Mouse (Mus musculus): ENCODE measurements around the gene Rgs14. TPM values are rescaled to one million over a fixed set of nuclear protein-coding genes. Genes with fewer than 3 reads are reported as not detected.

Gene Rgs14
- polyA plus RNA-seq, 1 experiment from 2014 or later, result 0.97 TPM

GRCm38 (mm10) chr13:55399300-55400038, 29.9 kb downstream of the Rgs14 start:
- WGBS, result 64% methylated on average over 5 of the region's 5 CpGs
- Histone ChIP-seq H3K36me3 (replicated peaks) (no peaks in the 10 kb centered on the region), H3K4me3 (no peak overlapping the region), H3K9me3 (no peaks in the 10 kb centered on the region), H3K27me3 (replicated peaks; ENCODE audit: low read depth, poor library complexity, severe bottlenecking) (peaks cover 27% of the 10 kb centered on the region), H3K27ac (replicated peaks) (no peak overlapping the region), H3K4me1 (peaks cover 16% of the 10 kb centered on the region)
- no peak for DNase-seq (ENCODE audit: low spot score)

- H3K36me3 ChIP-seq (replicated peaks), result no peaks in the 10 kb centered on the region
- peaks cover 31% of the 10 kb centered on the region for H3K27me3 ChIP-seq (replicated peaks; ENCODE audit: low read depth, poor library complexity, severe bottlenecking)
- 84% methylated on average over 1 of the region's 1 CpGs for WGBS
- H3K4me3 ChIP-seq, result no peak overlapping the region
- no peak for DNase-seq (ENCODE audit: low spot score)
- no peaks in the 10 kb centered on the region for H3K9me3 ChIP-seq
- no peak overlapping the region for H3K27ac ChIP-seq (replicated peaks)
- H3K4me1 ChIP-seq, result peaks cover 16% of the 10 kb centered on the region
Observed at GRCm38 (mm10) chr13:55400039-55400346, 30.5 kb downstream of the Rgs14 start.

GRCm38 (mm10) chr13:55403266-55403665, 33.7 kb downstream of the Rgs14 start:
- WGBS, result 82% methylated on average over 7 of the region's 7 CpGs
- Histone ChIP-seq H3K27ac (replicated peaks) (no peak overlapping the region), H3K36me3 (replicated peaks) (no peaks in the 10 kb centered on the region), H3K4me3 (no peak overlapping the region), H3K9me3 (no peaks in the 10 kb centered on the region), H3K4me1 (peaks cover 21% of the 10 kb centered on the region), H3K27me3 (replicated peaks; ENCODE audit: low read depth, poor library complexity, severe bottlenecking) (peaks cover 41% of the 10 kb centered on the region)
- no peak for DNase-seq (ENCODE audit: low spot score)

DNA sequence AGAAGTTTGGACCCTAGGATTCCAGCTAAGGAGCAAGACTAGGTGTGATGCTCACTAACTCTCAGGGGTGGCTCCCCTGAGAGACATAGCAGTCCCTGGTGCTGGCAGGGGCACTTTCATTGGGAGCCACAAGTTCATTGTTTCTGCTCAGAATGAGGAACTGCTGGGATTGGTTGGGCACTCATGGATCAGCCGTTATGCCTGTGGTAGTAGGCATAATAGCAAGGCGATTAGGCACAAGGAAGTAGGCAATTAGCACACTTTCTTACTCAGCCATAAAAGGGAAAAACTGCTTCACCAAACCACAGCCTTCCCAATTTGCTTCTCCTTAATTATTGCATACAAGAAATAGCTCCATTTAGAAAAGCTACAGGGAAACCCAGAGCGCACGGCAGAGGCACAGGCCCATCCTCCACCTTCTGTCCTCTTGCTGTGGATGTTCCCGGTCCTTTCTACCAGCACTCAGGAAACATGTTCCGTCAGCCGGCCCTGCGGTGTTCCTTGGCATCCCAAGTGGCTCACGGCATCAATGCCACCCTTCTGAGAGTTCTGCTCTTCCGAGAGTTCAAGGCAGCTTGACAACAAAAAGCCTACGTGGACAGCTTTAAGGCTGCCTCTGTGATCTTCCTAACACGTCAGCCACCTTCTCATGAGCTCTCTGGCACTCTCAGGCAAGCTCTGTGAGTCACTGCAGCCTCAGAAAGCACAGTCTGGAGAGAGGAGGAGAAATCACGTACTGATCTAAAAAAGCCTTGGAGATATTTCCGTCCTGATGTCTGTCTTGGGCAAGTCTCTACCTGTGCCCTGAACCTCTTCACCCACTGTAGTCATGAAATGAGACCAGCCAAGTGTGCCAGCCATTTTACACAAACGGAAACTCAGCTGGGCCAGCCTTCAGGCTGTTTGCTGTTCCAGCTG, 34.7 kb downstream of the Rgs14 start:
- Histone ChIP-seq H3K9me3 (no peaks in the 10 kb centered on the region), H3K36me3 (replicated peaks) (no peaks in the 10 kb centered on the region), H3K4me1 (peaks cover 17% of the 10 kb centered on the region), H3K4me3 (no peak overlapping the region), H3K27me3 (replicated peaks; ENCODE audit: low read depth, poor library complexity, severe bottlenecking) (peaks cover 37% of the 10 kb centered on the region), H3K27ac (replicated peaks) (no peak overlapping the region)
- 75% methylated on average over 15 of the region's 15 CpGs for WGBS
- DNase-seq (ENCODE audit: low spot score), result no peak

- Histone ChIP-seq H3K36me3 (replicated peaks) (no peaks in the 10 kb centered on the region), H3K4me3 (peak overlapping the region; percentile 33; the same call in 1 of the 2 replicates), H3K27me3 (replicated peaks; ENCODE audit: low read depth, poor library complexity, severe bottlenecking) (peaks cover 35% of the 10 kb centered on the region), H3K4me1 (peaks cover 17% of the 10 kb centered on the region), H3K27ac (replicated peaks) (peak overlapping the region; percentile 88), H3K9me3 (no peaks in the 10 kb centered on the region)
- peak; percentile 87 for DNase-seq (ENCODE audit: low spot score)
- WGBS, result 16% methylated on average over 11 of the region's 11 CpGs
Observed at GRCm38 (mm10) chr13:55404853-55405782, 35.6 kb downstream of the Rgs14 start.

DNA sequence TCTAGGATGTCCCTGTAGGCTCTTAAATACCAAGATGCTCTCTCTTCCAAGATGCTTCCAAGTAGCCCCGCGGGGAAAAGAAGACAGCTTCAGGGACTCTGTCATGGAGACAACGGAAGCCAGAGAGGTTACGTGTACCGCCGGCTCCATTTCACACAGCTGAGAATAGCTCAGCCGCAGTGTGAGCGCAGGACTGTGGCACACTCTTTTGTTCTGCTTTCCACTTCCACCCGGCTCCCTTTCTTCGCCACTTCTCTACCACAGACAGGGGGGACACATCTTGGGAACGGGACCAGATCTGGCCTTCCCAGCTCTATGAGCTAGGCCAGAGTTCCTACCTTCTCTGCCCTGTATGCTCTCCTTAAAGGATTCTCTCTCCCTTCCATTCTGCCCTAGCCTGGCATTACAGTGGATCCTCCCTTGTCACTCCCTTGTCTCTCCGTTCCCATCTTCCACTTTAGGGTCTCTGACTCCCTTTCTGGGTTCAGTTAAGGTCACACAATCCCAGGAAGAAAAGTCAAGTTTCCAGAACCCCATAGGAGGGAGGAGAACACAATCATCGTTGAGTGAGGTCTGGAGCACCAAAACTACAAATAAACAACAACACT, 36.4 kb downstream of the Rgs14 start:
- Histone ChIP-seq H3K4me3 (peak overlapping the region; percentile 25; the same call in 1 of the 2 replicates), H3K9me3 (no peaks in the 10 kb centered on the region), H3K4me1 (peaks cover 17% of the 10 kb centered on the region), H3K27me3 (replicated peaks; ENCODE audit: low read depth, poor library complexity, severe bottlenecking) (peaks cover 31% of the 10 kb centered on the region), H3K27ac (replicated peaks) (peak overlapping the region; percentile 88), H3K36me3 (replicated peaks) (no peaks in the 10 kb centered on the region)
- no peak for DNase-seq (ENCODE audit: low spot score)
- WGBS, result 60% methylated on average over 13 of the region's 13 CpGs

- Histone ChIP-seq H3K4me1 (peaks cover 17% of the 10 kb centered on the region), H3K27me3 (replicated peaks; ENCODE audit: low read depth, poor library complexity, severe bottlenecking) (peaks cover 36% of the 10 kb centered on the region), H3K36me3 (replicated peaks) (no peaks in the 10 kb centered on the region), H3K4me3 (no peak overlapping the region), H3K9me3 (no peaks in the 10 kb centered on the region), H3K27ac (replicated peaks) (no peak overlapping the region)
- no peak for DNase-seq (ENCODE audit: low spot score)
- 83% methylated on average over 4 of the region's 4 CpGs for WGBS
Observed at GRCm38 (mm10) chr13:55407341-55407740, 37.8 kb downstream of the Rgs14 start.

DNA sequence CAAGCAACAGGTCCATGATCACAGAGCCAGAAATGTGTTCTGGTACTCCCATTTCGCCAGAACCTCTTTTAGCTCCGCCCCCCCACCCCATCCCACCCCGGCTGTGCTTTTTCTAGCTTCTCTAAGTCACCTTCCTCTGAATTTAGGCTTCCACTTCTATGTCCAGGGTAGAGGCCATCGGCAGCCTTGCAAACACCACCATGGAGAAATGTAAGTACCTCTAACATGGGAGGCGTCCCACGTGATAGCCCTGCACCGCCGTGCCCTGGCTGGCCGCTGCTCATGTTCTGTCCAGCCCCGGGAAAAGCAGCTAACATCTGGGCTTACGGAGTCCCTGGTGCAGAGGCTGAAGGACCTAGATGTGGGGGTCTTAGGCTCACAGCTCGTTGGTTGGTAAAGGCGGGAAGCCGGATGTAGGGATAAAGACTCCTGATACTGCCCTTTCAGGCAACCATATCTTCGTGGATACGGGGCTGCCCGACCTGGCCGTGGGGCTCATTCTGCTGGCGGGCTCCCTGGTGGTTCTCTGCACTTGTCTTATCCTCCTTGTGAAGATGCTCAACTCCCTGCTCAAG, 39.1 kb downstream of the Rgs14 start:
- no peak for DNase-seq (ENCODE audit: low spot score)
- Histone ChIP-seq H3K4me3 (no peak overlapping the region), H3K4me1 (peaks cover 13% of the 10 kb centered on the region), H3K9me3 (no peaks in the 10 kb centered on the region), H3K27ac (replicated peaks) (no peak overlapping the region), H3K36me3 (replicated peaks) (no peaks in the 10 kb centered on the region), H3K27me3 (replicated peaks; ENCODE audit: low read depth, poor library complexity, severe bottlenecking) (peaks cover 48% of the 10 kb centered on the region)
- WGBS, result 86% methylated on average over 19 of the region's 19 CpGs

- 79% methylated on average over 7 of the region's 7 CpGs for WGBS
- no peak overlapping the region for H3K4me3 ChIP-seq
- DNase-seq (ENCODE audit: low spot score), result no peak
Observed at GRCm38 (mm10) chr13:55411826-55412225, 42.3 kb downstream of the Rgs14 start.

DNA sequence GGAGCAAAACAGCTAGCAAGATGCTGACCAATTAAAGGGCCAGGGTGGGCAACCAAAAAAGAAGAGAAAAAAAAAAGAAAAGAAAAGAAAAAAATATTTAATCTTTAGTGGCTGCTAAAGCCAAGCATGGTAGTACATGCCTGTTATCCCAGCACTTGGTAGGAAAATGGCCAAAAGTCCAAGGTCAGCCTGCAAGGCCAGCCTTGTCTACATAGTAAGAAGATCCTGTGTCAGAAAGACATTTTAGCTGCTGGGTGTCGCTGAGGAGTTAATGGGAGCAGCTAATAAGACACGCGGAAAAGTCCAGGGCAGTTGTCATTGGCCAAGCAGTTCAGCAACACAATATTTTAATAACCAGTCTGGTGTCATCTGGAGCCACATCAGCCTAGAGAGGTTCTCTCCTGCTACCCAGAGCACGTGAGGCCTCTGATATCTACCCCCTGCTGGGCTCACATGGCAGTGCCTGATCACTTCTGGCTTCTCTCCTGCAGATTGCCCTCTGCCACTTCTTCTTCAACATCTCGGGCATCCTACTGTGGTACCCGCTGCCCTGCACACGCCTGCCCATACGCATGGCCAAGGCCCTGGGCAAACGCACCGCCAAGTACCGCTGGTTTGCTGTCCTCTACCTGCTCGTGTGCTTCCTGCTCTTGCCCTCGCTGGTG, 43.2 kb downstream of the Rgs14 start:
- no peaks in the 10 kb centered on the region for H3K9me3 ChIP-seq
- H3K4me1 ChIP-seq, result peaks cover 10% of the 10 kb centered on the region
- H3K4me3 ChIP-seq, result no peak overlapping the region
- 83% methylated on average over 13 of the region's 13 CpGs for WGBS
- no peaks in the 10 kb centered on the region for H3K36me3 ChIP-seq (replicated peaks)
- no peak for DNase-seq (ENCODE audit: low spot score)
- H3K27me3 ChIP-seq (replicated peaks; ENCODE audit: low read depth, poor library complexity, severe bottlenecking), result peaks cover 55% of the 10 kb centered on the region
- no peak overlapping the region for H3K27ac ChIP-seq (replicated peaks)

More at GRCm38 (mm10) chr13:55411826-55412225, 42.3 kb downstream of the Rgs14 start:
- Histone ChIP-seq H3K27me3 (replicated peaks; ENCODE audit: low read depth, poor library complexity, severe bottlenecking) (peaks cover 50% of the 10 kb centered on the region), H3K4me1 (peaks cover 10% of the 10 kb centered on the region), H3K36me3 (replicated peaks) (no peaks in the 10 kb centered on the region), H3K9me3 (no peaks in the 10 kb centered on the region), H3K27ac (replicated peaks) (no peak overlapping the region)

DNA sequence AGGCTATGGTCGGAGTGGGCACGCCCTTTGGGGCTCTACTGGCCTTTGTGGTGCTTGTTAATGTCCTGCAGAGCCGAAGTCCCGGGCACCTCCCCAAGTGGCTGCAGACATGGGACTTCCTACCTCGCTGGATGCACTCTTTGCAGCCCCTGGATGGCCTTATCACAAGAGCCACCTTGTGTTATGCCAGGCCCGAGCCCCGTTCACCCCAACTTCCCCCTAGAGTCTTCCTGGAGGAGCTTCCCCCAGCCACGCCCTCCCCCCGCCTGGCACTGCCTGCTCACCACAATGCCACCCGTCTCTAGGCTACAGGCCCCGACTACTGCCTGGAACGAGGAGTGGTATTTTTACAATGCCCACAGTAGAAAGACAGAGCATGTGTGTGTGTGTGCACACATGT, 43.8 kb downstream of the Rgs14 start:
- Histone ChIP-seq H3K36me3 (replicated peaks) (no peaks in the 10 kb centered on the region), H3K4me1 (peaks cover 15% of the 10 kb centered on the region), H3K9me3 (no peaks in the 10 kb centered on the region), H3K4me3 (no peak overlapping the region), H3K27me3 (replicated peaks; ENCODE audit: low read depth, poor library complexity, severe bottlenecking) (peaks cover 57% of the 10 kb centered on the region), H3K27ac (replicated peaks) (no peak overlapping the region)
- WGBS, result 83% methylated on average over 12 of the region's 12 CpGs
- no peak for DNase-seq (ENCODE audit: low spot score)
